Mouse (Mus musculus): ENCODE data around the gene Ecm2. TPM values are rescaled to one million over a fixed set of nuclear protein-coding genes. Genes with fewer than 3 reads are reported as not detected.

The Ecm2 gene
- 0.51 and 0.55 TPM in 2 replicates for polyA plus RNA-seq (2016; fragmentation: Nextera tagmentation; extraction: Ambion mirVana)

DNA sequence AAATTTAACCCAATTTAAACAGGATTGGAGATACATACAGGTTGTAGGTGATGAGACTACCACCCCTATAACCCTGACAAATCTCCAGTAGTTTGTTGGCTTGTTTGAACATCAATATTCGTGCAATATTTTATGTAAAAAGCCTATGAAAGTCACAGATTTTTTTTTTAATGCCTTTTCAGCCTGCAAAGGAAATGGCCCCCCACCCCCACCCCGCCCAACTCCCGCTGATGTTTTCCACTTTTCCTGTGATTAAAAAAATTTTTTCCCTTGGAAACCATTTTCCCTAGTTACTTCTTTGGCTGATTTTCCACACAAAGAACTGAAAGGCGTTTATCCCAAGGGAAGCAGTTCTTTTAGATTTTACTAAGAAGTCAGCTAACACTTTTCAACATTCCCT lies at the start of gene Ecm2:
Ecm2 (plus strand) TSS at position 301 of the 400 bp plus-strand sequence.
- Histone ChIP-seq H3K4me3 (replicated peaks) (no peak within 1 kb of the TSS), H3K9me3 (no peaks in the 10 kb centered on the region), H3K4me2 (peak within 1 kb of the TSS; percentile 13; the same call in 1 of the 2 replicates), H3K4me1 (replicated peaks) (peaks cover 7% of the 10 kb centered on the region), H3K27ac (0 out of 2 replicates have a peak within 1 kb of the TSS, but pooled peaks have one; percentile 19), H3K36me3 (no peaks in the 10 kb centered on the region), H3K9ac (replicated peaks) (no peak within 1 kb of the TSS), H3K27me3 (no peaks in the 10 kb centered on the region)
- no peak for ATAC-seq (ENCODE audit: insufficient number of reproducible peaks, insufficient read depth, low FRiP score, low TSS enrichment, low read depth)
- WGBS = 67% methylated on average over 4 of the region's 4 CpGs

DNA sequence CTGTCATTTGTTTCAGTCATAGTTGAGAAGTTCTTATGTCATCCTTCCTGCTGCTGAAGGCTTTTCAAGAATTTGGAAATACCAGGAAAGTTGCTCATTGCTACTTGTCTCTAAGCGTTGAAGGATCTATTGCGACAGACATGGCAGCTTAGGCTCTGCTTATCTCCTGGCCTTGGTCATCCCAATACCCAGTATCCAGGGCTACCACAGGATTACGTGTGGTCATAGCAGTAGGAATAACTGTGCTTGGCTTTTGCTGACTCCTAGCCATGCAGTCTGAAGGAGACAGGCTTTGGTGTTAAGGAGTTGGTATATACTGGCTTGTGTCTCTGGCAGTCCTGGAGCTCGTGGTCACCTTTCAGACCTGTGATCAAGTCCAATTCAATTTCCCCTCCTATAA lies 44.3 kb upstream of the Ecm2 start:
- H3K4me3 ChIP-seq (replicated peaks) = no peak overlapping the region
- H3K27ac ChIP-seq = peak overlapping the region; percentile 65
- whole genome bisulfite sequencing = 86% methylated on average over 4 of the region's 4 CpGs
- no peak for ATAC-seq (ENCODE audit: insufficient number of reproducible peaks, insufficient read depth, low FRiP score, low TSS enrichment, low read depth)
- H3K4me2 ChIP-seq = no peak overlapping the region
- H3K9me3 ChIP-seq = no peaks in the 10 kb centered on the region
- H3K4me1 ChIP-seq (replicated peaks) = no peaks in the 10 kb centered on the region
- peaks cover 73% of the 10 kb centered on the region for H3K36me3 ChIP-seq
- H3K9ac ChIP-seq (replicated peaks) = no peak overlapping the region
- no peaks in the 10 kb centered on the region for H3K27me3 ChIP-seq

DNA sequence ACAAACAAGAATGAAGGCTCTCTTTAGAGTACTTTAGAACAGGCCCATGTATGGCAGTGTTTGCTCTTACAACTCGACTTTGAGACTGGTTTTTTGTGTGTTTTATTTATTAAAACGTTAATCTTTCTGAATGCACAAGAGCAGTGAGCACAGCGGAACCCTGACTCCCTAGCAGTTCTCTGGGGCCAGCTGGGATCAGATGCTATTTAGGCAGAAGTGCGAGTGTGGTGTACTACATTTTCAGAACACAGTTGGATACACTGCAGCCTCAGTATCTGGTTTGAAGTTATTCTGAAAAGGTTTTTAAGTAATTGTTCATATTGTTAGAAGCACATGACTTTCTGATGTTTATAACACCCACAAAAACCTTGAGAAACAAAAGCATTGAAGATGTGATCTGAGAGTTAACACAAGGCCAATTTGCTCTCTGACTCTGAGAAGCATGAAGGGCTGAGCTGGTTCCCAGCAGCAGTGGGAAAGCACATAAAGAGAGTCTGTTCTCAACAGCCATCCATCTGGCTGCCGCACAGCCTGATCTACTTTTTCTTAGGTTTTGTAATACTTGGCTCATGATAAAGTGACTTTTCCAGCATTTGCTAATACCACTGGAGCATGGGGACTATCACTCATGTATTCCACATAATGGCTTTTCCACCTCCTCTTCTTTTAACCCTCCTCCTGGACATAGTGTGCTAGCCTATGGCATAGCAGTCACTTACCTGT lies 43.8 kb upstream of the Ecm2 start:
- H3K9ac ChIP-seq (replicated peaks) = no peak overlapping the region
- H3K4me3 ChIP-seq (replicated peaks) = no peak overlapping the region
- WGBS = 75% methylated on average over 5 of the region's 5 CpGs
- ATAC-seq (ENCODE audit: insufficient number of reproducible peaks, insufficient read depth, low FRiP score, low TSS enrichment, low read depth) = no peak
- H3K27me3 ChIP-seq = no peaks in the 10 kb centered on the region
- peaks cover 70% of the 10 kb centered on the region for H3K36me3 ChIP-seq
- H3K27ac ChIP-seq = peak overlapping the region; percentile 65
- H3K9me3 ChIP-seq = no peaks in the 10 kb centered on the region
- H3K4me2 ChIP-seq = no peak overlapping the region
- H3K4me1 ChIP-seq (replicated peaks) = peaks cover 3% of the 10 kb centered on the region

DNA sequence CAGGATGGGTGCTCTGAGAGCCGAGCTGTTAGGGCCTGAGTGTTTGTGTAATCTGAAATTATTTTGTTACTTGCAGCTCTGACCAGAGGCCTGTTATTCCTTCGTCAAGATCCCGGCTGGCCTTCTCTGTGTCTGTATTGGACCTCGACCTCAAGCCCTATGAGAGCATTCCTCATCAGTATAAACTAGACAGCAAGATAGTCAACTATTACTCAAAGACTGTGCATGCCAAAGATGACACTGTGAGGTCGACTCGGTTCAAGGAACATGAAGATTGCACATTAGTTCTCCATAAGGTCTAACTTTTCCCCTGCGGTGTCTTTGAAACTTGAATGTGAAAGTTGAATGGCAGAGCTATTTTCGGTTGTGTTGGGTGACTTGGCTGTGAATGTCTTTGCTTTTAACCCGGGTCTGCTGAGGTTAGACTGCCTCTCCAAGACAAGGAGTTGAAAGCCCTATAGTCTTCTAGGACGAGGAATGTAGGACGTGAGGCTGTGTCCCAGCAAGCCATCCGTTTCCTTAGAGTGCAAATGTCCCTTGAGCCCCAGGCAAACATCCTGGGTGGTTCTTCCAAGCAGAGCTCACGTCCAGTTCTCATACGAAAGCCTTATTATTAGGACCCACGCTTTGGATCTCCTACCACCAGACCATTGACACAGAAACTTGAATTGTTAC lies 43.0 kb upstream of the Ecm2 start:
- Histone ChIP-seq H3K27ac (peak overlapping the region; percentile 5; the same call in 1 of the 2 replicates), H3K4me1 (replicated peaks) (peaks cover 10% of the 10 kb centered on the region), H3K27me3 (no peaks in the 10 kb centered on the region), H3K4me3 (replicated peaks) (no peak overlapping the region), H3K9ac (replicated peaks) (no peak overlapping the region), H3K4me2 (no peak overlapping the region), H3K36me3 (peaks cover 66% of the 10 kb centered on the region), H3K9me3 (no peaks in the 10 kb centered on the region)
- 93% methylated on average over 15 of the region's 15 CpGs for WGBS
- no peak for ATAC-seq (ENCODE audit: insufficient number of reproducible peaks, insufficient read depth, low FRiP score, low TSS enrichment, low read depth)

DNA sequence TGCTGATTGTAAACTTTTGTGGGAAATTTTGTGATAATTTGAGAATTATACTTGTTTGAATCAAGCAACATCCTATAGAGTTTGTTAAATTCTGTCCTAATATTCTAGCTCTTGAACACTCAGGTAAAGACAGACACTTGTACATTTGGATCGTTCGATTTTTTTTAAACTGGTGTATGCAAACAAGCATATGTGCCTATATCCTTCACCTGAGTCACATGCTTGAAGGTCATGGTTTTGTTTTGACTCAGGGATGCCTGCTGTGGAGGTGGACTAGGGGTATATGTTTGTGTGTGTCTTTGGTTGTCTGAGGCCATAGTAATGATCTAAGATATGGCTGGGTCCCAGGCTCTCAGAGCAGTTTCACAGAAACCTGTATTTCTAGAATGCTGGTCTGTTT lies 41.7 kb upstream of the Ecm2 start:
- Histone ChIP-seq H3K27ac (no peak overlapping the region), H3K36me3 (peaks cover 56% of the 10 kb centered on the region), H3K27me3 (no peaks in the 10 kb centered on the region), H3K9ac (replicated peaks) (no peak overlapping the region), H3K4me2 (no peak overlapping the region), H3K4me3 (replicated peaks) (no peak overlapping the region), H3K9me3 (no peaks in the 10 kb centered on the region), H3K4me1 (replicated peaks) (peaks cover 23% of the 10 kb centered on the region)
- 91% methylated on average over 2 of the region's 2 CpGs for WGBS
- no peak for ATAC-seq (ENCODE audit: insufficient number of reproducible peaks, insufficient read depth, low FRiP score, low TSS enrichment, low read depth)

DNA sequence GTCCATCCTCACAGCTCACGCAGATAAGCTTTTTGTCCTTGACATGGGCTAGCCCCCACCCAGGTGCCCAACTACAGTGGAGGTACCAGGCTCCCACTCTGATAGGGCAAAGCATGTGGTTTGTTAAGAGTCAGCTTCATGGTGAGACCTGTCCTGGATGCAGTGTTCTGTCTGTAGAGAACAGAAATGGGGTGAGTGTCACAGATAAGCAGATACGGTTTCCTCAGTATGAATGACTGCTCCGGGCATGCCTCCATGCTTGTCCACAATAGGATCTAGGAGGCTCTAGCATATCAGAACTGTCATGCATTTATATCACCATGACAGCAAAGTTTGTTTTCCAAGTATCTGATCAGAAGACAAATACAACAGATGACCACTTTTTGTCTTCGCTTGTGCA lies 38.7 kb upstream of the Ecm2 start:
- no peak for ATAC-seq (ENCODE audit: insufficient number of reproducible peaks, insufficient read depth, low FRiP score, low TSS enrichment, low read depth)
- H3K4me3 ChIP-seq (replicated peaks) = no peak overlapping the region
- H3K4me1 ChIP-seq (replicated peaks) = peaks cover 24% of the 10 kb centered on the region
- 94% methylated on average over 4 of the region's 4 CpGs for WGBS
- H3K9me3 ChIP-seq = no peaks in the 10 kb centered on the region
- H3K36me3 ChIP-seq = peaks cover 39% of the 10 kb centered on the region
- H3K27ac ChIP-seq = peak overlapping the region; percentile 92
- H3K4me2 ChIP-seq = no peak overlapping the region
- no peak overlapping the region; the same call in 1 of the 2 replicates for H3K9ac ChIP-seq (replicated peaks)
- no peaks in the 10 kb centered on the region for H3K27me3 ChIP-seq

DNA sequence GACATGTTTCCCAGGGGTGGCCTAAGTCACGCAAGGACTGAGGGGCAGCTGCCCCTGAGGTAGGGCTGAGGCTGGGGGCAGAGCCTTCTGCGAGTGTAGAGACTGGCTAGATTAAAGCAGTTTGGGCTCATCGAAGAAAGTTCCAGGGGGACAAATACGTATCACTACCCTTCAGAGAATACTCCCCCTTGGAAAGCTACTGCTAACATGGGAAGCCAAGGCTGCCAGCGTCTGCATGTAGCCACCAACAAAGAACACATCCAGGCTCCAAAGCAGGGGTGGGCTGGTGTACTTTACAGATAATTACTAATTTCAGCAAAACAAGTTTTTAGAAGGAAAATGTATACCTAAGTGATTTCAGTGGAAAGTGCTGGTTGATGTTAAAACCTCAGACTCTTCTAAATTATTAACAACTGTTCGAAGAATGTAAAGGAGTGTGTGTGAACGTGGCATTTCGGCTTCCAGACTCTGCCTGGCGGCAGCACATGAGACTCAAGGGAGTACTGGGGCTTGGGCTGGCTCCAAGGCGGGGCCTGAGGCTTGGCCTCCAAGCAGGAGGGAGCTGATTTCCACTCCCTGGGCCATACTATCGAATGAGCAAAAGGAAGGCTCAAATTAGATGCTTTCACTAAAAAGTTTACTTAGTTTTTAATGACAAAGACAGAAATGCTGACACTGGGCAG lies 38.1 kb upstream of the Ecm2 start:
- Histone ChIP-seq H3K4me1 (replicated peaks) (peaks cover 24% of the 10 kb centered on the region), H3K36me3 (peaks cover 33% of the 10 kb centered on the region)
- peak; percentile 87 for ATAC-seq (ENCODE audit: insufficient number of reproducible peaks, insufficient read depth, low FRiP score, low TSS enrichment, low read depth)

DNA sequence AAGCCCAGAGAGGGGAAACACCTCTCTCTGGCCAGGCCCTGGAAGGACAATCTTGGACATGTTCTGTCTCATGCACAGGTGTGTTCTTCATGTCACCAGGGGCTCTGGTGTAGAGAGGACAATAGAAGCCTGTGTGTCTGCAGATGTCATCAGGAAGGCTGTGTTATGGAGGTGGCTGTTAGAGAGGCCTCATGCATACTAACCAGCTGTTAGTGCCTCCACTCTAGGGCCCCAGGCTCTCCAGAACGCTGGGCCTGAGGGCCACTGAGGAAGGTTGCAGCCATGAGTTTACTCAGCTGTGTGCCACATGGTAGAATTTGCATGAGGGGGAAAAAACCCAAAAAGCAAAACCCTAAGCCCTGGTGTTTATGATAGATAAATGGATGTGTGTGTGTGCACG lies 37.0 kb upstream of the Ecm2 start:
- no peak overlapping the region for H3K4me3 ChIP-seq (replicated peaks)
- H3K4me1 ChIP-seq (replicated peaks) = peaks cover 24% of the 10 kb centered on the region
- no peak overlapping the region for H3K9ac ChIP-seq (replicated peaks)
- H3K9me3 ChIP-seq = no peaks in the 10 kb centered on the region
- peak overlapping the region; percentile 92 for H3K27ac ChIP-seq
- H3K36me3 ChIP-seq = peaks cover 22% of the 10 kb centered on the region
- 49% methylated on average over 2 of the region's 2 CpGs for whole genome bisulfite sequencing
- H3K4me2 ChIP-seq = no peak overlapping the region
- no peaks in the 10 kb centered on the region for H3K27me3 ChIP-seq
- ATAC-seq (ENCODE audit: insufficient number of reproducible peaks, insufficient read depth, low FRiP score, low TSS enrichment, low read depth) = 0 out of 2 replicates have a peak, but pooled peaks have one; percentile 17

More for the DNA sequence above, 38.1 kb upstream of the Ecm2 start:
- Histone ChIP-seq H3K27me3 (no peaks in the 10 kb centered on the region), H3K27ac (peak overlapping the region; percentile 92), H3K4me3 (replicated peaks) (no peak overlapping the region), H3K4me2 (0 out of 2 replicates have a peak overlapping the region, but pooled peaks have one; percentile 3), H3K9ac (replicated peaks) (peak overlapping the region; percentile 28; the same call in 1 of the 2 replicates), H3K9me3 (no peaks in the 10 kb centered on the region)
- WGBS = 50% methylated on average over 11 of the region's 11 CpGs

DNA sequence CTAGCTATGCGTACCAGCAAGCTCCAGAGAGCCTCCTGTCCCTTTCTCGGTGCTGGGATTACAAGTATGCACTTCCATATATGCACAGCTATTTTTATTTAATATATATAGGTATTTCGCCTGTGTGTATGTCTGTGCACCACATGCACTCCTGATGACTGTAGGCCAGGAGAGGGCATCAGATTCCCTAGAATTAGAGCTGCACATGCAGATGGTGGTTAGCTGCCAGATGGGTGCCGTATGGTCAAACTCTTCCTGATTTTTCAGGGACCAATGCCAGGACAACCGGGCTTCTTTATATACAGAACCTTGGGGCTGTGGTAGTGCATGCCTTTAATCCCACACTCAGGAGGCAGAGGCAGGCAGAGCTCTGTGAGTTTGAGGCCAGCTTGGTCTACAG lies 35.6 kb upstream of the Ecm2 start:
- H3K27ac ChIP-seq = no peak overlapping the region
- no peak overlapping the region for H3K4me3 ChIP-seq (replicated peaks)
- H3K4me1 ChIP-seq (replicated peaks) = peaks cover 24% of the 10 kb centered on the region
- H3K4me2 ChIP-seq = no peak overlapping the region
- no peaks in the 10 kb centered on the region for H3K27me3 ChIP-seq
- H3K9me3 ChIP-seq = no peaks in the 10 kb centered on the region
- peaks cover 15% of the 10 kb centered on the region for H3K36me3 ChIP-seq
- no peak overlapping the region for H3K9ac ChIP-seq (replicated peaks)
- ATAC-seq (ENCODE audit: insufficient number of reproducible peaks, insufficient read depth, low FRiP score, low TSS enrichment, low read depth) = no peak
- 90% methylated on average over 5 of the region's 5 CpGs for WGBS

DNA sequence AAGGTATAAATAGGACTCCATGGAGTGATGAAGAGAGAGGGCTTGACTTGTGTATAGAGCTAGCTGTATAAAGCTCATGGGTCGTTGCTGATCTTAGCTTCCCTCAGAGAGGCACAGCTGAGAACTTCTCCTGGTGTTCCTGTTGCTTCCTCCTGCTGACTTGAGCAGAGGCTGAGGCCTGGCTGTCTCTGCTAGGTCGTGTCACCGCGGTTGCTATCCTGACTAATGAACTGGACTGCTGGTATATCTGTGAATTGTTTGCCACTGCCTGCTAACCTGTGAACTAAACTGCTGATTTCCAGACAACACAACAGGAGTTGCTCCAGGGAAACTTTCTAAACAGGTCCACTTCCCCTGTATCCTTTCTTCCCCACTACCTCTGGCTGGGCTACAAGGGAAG lies 34.3 kb upstream of the Ecm2 start:
- ATAC-seq (ENCODE audit: insufficient number of reproducible peaks, insufficient read depth, low FRiP score, low TSS enrichment, low read depth) = no peak
- peaks cover 2% of the 10 kb centered on the region for H3K36me3 ChIP-seq
- no peak overlapping the region for H3K4me2 ChIP-seq
- peaks cover 24% of the 10 kb centered on the region for H3K4me1 ChIP-seq (replicated peaks)
- H3K4me3 ChIP-seq (replicated peaks) = no peak overlapping the region
- H3K27me3 ChIP-seq = no peaks in the 10 kb centered on the region
- no peak overlapping the region for H3K9ac ChIP-seq (replicated peaks)
- WGBS = 89% methylated on average over 4 of the region's 4 CpGs
- no peaks in the 10 kb centered on the region for H3K9me3 ChIP-seq
- H3K27ac ChIP-seq = no peak overlapping the region

DNA sequence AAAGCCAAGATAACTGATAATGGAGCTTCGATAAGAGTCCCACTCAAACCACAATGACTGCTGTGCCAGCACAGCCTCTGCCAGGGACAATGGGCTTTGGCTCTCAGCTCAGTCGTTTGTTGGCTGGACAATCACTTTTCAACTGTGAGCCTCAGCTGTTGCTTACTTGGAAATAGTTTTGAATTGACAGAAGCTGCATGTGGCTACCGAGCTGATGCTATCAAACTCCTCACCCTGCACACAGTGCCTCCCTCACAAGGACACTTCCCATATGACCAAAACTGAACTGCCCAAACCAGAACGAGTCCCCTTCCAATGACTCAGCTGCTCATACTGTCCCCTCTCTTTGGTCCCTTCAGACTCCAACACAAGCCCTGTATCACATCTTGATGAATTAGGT lies 33.8 kb upstream of the Ecm2 start:
- H3K36me3 ChIP-seq = no peaks in the 10 kb centered on the region
- ATAC-seq (ENCODE audit: insufficient number of reproducible peaks, insufficient read depth, low FRiP score, low TSS enrichment, low read depth) = no peak
- no peak overlapping the region for H3K4me3 ChIP-seq (replicated peaks)
- peaks cover 22% of the 10 kb centered on the region for H3K4me1 ChIP-seq (replicated peaks)
- H3K27me3 ChIP-seq = no peaks in the 10 kb centered on the region
- H3K9me3 ChIP-seq = no peaks in the 10 kb centered on the region
- H3K9ac ChIP-seq (replicated peaks) = no peak overlapping the region
- H3K27ac ChIP-seq = no peak overlapping the region
- H3K4me2 ChIP-seq = no peak overlapping the region
- WGBS = 85% methylated on average over 4 of the region's 4 CpGs
